ENCODE assay signal across 15 mouse cellular contexts in genomic region chr11:89927483-89928156, GRCm38 (mm10).
"Had no signal": no experiment of that assay in that cellular context is flagged by ENCODE, and none has a peak within 500 bp of the region (broad histone marks: within the 10 kb centered on the region; RNA-seq: fewer than 3 reads in every experiment).

No protein-coding gene starts in this region.

- H3K27me3 ChIP-seq: kidney, embryonic 15.5 days; limb, embryonic 15.5 days; liver, embryonic 12.5 days; megakaryocyte, embryonic 14.5 days; neural tube, embryonic 15.5 days had no signal

- H3K36me3 ChIP-seq: kidney, embryonic 15.5 days; limb, embryonic 15.5 days; liver, embryonic 12.5 days; neural tube, embryonic 15.5 days had no signal

- H3K27ac ChIP-seq: kidney, embryonic 15.5 days; limb, embryonic 15.5 days; liver, embryonic 12.5 days; macrophage; neural tube, embryonic 15.5 days had no signal

- H3K4me1 ChIP-seq: kidney, embryonic 15.5 days; limb, embryonic 15.5 days; liver, embryonic 12.5 days; megakaryocyte, embryonic 14.5 days had no signal

- ATAC-seq: liver, embryonic 12.5 days had no signal

- H3K9me3 ChIP-seq: kidney, embryonic 15.5 days; limb, embryonic 15.5 days; liver, embryonic 12.5 days; megakaryocyte, embryonic 14.5 days; neural tube, embryonic 15.5 days had no signal

- H3K4me3 ChIP-seq: kidney, embryonic 15.5 days; limb, embryonic 15.5 days; liver, embryonic 12.5 days; megakaryocyte, embryonic 14.5 days; myocyte; neural tube, embryonic 15.5 days had no signal

- H3K9ac ChIP-seq: kidney, embryonic 15.5 days; limb, embryonic 15.5 days; liver, embryonic 12.5 days; lung, embryonic 14.5 days; neural tube, embryonic 15.5 days had no signal

- H3K4me2 ChIP-seq: kidney, embryonic 15.5 days; limb, embryonic 15.5 days; liver, embryonic 12.5 days; lung, embryonic 14.5 days; neural tube, embryonic 15.5 days had no signal

- DNase-seq: kidney, adult 2 months; kidney, postnatal 14 days; layer of hippocampus, postnatal 36 days; lung, embryonic 14.5 days; lung, postnatal 10 days; right cerebral cortex, adult 18-20 months; right cerebral cortex, postnatal 25 days; thymus, postnatal 4 days had no signal
